Mouse (Mus musculus): Measurements from ENCODE around the gene Anxa6. TPM values are rescaled to one million over a fixed set of nuclear protein-coding genes. Genes with fewer than 3 reads are reported as not detected.

The Anxa6 gene
- polyA plus RNA-seq (2012; fragmentation: generic; extraction: Trizol), result 722 TPM

DNA sequence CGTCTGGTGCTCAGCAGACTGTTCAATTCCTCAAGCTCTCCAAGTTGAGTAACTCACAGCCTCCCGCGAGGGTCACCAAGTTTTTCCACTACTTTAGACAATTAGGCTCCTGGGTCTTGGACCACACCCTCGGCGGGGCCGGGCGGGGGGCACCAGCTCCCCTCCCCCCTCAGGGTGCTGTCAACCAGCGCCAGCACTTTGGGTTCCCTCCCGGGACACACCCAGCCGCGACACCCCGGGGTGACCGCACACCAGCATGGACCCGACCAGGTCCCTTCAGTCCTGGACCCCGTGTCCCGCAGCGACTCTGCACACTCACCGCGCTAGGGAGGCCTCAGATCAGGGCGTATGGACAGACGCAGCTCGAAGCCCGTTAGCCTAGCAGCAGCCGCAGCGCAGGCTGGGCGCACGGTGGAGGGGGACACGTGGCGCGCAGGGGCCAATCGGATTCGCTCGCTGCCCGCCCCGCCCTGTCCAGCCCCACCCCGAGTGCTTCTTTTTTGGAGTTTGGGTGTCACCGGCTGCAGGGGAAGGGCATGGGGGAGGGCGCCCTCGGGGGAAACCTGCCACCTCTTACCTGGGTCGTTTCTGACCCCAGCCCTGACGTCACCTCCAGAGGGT is at the start of gene Anxa6:
TSS of gene Anxa6 (minus strand) at position 406 of the 621 bp plus-strand sequence.
- Histone ChIP-seq H3K36me3 (ENCODE audit: control insufficient read depth, insufficient read depth) (peaks cover 10% of the 10 kb centered on the region), H3K79me2 (ENCODE audit: control insufficient read depth, insufficient read depth) (peaks cover 48% of the 10 kb centered on the region), H3ac (ENCODE audit: control insufficient read depth, insufficient read length) (peak within 1 kb of the TSS; percentile 79), H3K4me2 (ENCODE audit: low read depth) (peak within 1 kb of the TSS; percentile 96), H3K27me3 (ENCODE audit: control insufficient read depth, insufficient read depth, insufficient read length) (no peaks in the 10 kb centered on the region), H3K4me3 (peak within 1 kb of the TSS; percentile 95)
- no peak for TF ChIP-seq TCF3 (IDR thresholded peaks at IDR 0.05; ENCODE audit: insufficient read length, low read depth)
- peak; percentile 57 for TF ChIP-seq REST (IDR thresholded peaks at IDR 0.05; ENCODE audit: insufficient read depth, insufficient read length)
- TF ChIP-seq MAX (IDR thresholded peaks at IDR 0.05; ENCODE audit: low read depth), result no peak
- TF ChIP-seq SRF (IDR thresholded peaks at IDR 0.05; ENCODE audit: control insufficient read depth, insufficient read length, low read depth), result peak; percentile 50
- TF ChIP-seq MYOG (IDR thresholded peaks at IDR 0.05; ENCODE audit: control insufficient read depth in 1 of 3, insufficient read depth in 1 of 3, insufficient read length in 2 of 3, low read depth in 2 of 3), result peak in 2 of 3 experiments; percentile 36 to 44
- TF ChIP-seq E2F4 (IDR thresholded peaks at IDR 0.05; ENCODE audit: insufficient read depth), result no peak
- peak; percentile 99 for TF ChIP-seq POLR2A (IDR thresholded peaks at IDR 0.05; ENCODE audit: insufficient read length, low read depth)
- TF ChIP-seq MYOD1 (IDR thresholded peaks at IDR 0.05; ENCODE audit: control insufficient read depth in 1 of 3, insufficient read length in 2 of 3, low read depth in 2 of 3), result peak in 2 of 3 experiments; percentile 13 to 44
- no peak for TF ChIP-seq TCF12 (IDR thresholded peaks at IDR 0.05; ENCODE audit: insufficient read depth, poor library complexity, severe bottlenecking)
- TF ChIP-seq POLR2AphosphoS2 (IDR thresholded peaks at IDR 0.05; ENCODE audit: insufficient read length, low read depth), result peak; percentile 98
- TF ChIP-seq USF1 (IDR thresholded peaks at IDR 0.05; ENCODE audit: low read depth), result peak; percentile 85
- TF ChIP-seq CEBPB (IDR thresholded peaks at IDR 0.05; ENCODE audit: insufficient read depth, poor library complexity, severe bottlenecking), result no peak

DNA sequence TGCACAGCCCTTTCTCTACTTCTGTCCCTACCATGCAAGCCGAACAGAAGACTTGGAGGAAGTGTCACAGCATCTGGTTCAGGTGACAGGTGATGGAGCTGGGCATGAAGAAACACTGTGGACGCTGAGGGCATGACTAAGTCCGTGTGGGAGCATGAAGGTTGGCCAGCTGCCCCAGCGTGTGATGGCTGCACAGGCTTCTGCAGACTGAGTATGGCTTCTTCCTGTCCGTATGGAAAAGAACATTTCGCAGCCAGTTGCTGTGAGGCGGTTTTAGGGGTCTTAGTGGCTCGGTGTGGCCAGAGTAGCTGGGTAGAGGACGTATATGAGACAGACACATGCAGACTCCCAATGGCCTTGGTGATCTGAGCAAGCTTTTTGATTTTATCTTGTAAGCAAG is 48.0 kb upstream of the Anxa6 start:
- TF ChIP-seq MYOD1 (IDR thresholded peaks at IDR 0.05; ENCODE audit: control insufficient read depth in 1 of 3, insufficient read length in 2 of 3, low read depth in 2 of 3), result peak in 1 of 3 experiments; percentile 36
- TF ChIP-seq MYOG (IDR thresholded peaks at IDR 0.05; ENCODE audit: control insufficient read depth in 1 of 3, insufficient read depth in 1 of 3, insufficient read length in 2 of 3, low read depth in 2 of 3), result no peak
- no peak for TF ChIP-seq MAX (IDR thresholded peaks at IDR 0.05; ENCODE audit: low read depth)
- Histone ChIP-seq H3K36me3 (ENCODE audit: control insufficient read depth, insufficient read depth) (no peaks in the 10 kb centered on the region), H3K4me2 (ENCODE audit: low read depth) (no peak overlapping the region), H3K4me3 (no peak overlapping the region), H3K27me3 (ENCODE audit: control insufficient read depth, insufficient read depth, insufficient read length) (no peaks in the 10 kb centered on the region), H3K79me2 (ENCODE audit: control insufficient read depth, insufficient read depth) (no peaks in the 10 kb centered on the region), H3ac (ENCODE audit: control insufficient read depth, insufficient read length) (no peak overlapping the region)

DNA sequence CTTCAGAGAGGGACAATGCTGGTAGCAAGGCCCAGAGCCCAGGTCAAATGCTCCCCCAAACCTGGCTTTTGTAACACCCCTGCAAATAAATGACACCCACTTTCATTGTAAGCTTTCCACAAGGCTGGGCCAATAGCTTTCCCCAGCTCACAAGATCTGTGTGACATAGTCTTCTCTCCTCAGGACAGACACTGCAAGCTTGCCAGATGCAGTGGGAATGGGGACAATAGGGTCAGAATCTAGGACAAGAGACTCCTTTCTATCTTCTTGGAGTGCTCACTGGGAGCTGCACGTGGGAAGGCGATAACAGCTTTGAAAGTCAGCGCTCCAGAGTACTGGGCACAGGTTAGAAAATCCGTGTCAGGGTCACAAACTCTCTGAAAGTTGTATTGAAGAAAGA is 45.9 kb upstream of the Anxa6 start:
- Histone ChIP-seq H3K4me3 (no peak overlapping the region), H3ac (ENCODE audit: control insufficient read depth, insufficient read length) (no peak overlapping the region), H3K36me3 (ENCODE audit: control insufficient read depth, insufficient read depth) (no peaks in the 10 kb centered on the region), H3K4me2 (ENCODE audit: low read depth) (no peak overlapping the region), H3K27me3 (ENCODE audit: control insufficient read depth, insufficient read depth, insufficient read length) (no peaks in the 10 kb centered on the region), H3K79me2 (ENCODE audit: control insufficient read depth, insufficient read depth) (no peaks in the 10 kb centered on the region)
- TF ChIP-seq TCF3 (IDR thresholded peaks at IDR 0.05; ENCODE audit: insufficient read length, low read depth) (no peak), E2F4 (IDR thresholded peaks at IDR 0.05; ENCODE audit: insufficient read depth) (no peak), REST (IDR thresholded peaks at IDR 0.05; ENCODE audit: insufficient read depth, insufficient read length) (no peak), POLR2A (IDR thresholded peaks at IDR 0.05; ENCODE audit: insufficient read length, low read depth) (no peak), TCF12 (IDR thresholded peaks at IDR 0.05; ENCODE audit: insufficient read depth, poor library complexity, severe bottlenecking) (no peak), MYOD1 (IDR thresholded peaks at IDR 0.05; ENCODE audit: control insufficient read depth in 1 of 3, insufficient read length in 2 of 3, low read depth in 2 of 3) (no peak), SRF (IDR thresholded peaks at IDR 0.05; ENCODE audit: control insufficient read depth, insufficient read length, low read depth) (no peak), CEBPB (IDR thresholded peaks at IDR 0.05; ENCODE audit: insufficient read depth, poor library complexity, severe bottlenecking) (no peak)

DNA sequence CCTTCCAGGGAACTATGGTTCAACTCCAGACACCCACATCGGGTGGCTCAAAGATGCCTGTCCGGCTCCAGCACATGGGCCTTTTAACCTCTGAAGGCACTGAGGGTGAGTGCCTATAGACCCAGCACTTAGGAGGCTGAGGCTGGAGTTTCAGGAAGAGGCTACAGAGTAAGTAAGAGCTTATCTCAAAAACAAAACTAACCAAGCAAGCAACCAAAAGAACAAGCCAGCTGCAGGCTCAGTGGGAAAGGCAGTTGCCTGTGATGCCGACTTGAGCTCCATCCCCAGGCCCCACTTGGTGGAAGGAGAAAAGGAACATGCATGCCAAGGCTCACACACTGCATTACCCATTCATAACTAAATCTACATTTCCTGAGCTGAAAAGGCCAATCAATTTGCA is 45.3 kb upstream of the Anxa6 start:
- H3K4me3 ChIP-seq, result no peak overlapping the region
- no peak overlapping the region for H3K4me2 ChIP-seq (ENCODE audit: low read depth)
- no peak overlapping the region for H3ac ChIP-seq (ENCODE audit: control insufficient read depth, insufficient read length)
- no peaks in the 10 kb centered on the region for H3K36me3 ChIP-seq (ENCODE audit: control insufficient read depth, insufficient read depth)
- no peak for TF ChIP-seq TCF12 (IDR thresholded peaks at IDR 0.05; ENCODE audit: insufficient read depth, poor library complexity, severe bottlenecking)
- no peak for TF ChIP-seq POLR2AphosphoS2 (IDR thresholded peaks at IDR 0.05; ENCODE audit: insufficient read length, low read depth)
- no peak for TF ChIP-seq TCF3 (IDR thresholded peaks at IDR 0.05; ENCODE audit: insufficient read length, low read depth)
- no peak for TF ChIP-seq MAX (IDR thresholded peaks at IDR 0.05; ENCODE audit: low read depth)
- no peak for TF ChIP-seq USF1 (IDR thresholded peaks at IDR 0.05; ENCODE audit: low read depth)
- no peak for TF ChIP-seq POLR2A (IDR thresholded peaks at IDR 0.05; ENCODE audit: insufficient read length, low read depth)
- no peak for TF ChIP-seq CEBPB (IDR thresholded peaks at IDR 0.05; ENCODE audit: insufficient read depth, poor library complexity, severe bottlenecking)
- no peak for TF ChIP-seq SRF (IDR thresholded peaks at IDR 0.05; ENCODE audit: control insufficient read depth, insufficient read length, low read depth)
- H3K27me3 ChIP-seq (ENCODE audit: control insufficient read depth, insufficient read depth, insufficient read length), result no peaks in the 10 kb centered on the region
- no peaks in the 10 kb centered on the region for H3K79me2 ChIP-seq (ENCODE audit: control insufficient read depth, insufficient read depth)

Measured in myocyte (in vitro differentiated cells).